9 mouse cellular contexts compared by ENCODE assay signal in genomic region chr11:107506260-107506659, GRCm38 (mm10). TPM values are rescaled to one million over a fixed set of nuclear protein-coding genes. Genes with fewer than 3 reads are reported as not detected.
A peak's percentile ranks its signal among the peaks of the same experiment; 100 is the strongest.
DNase-seq lines count a peak whose midpoint lies in the region; ATAC-seq and TF ChIP-seq lines count a peak whose summit lies in the region.
"Had no signal": no experiment of that assay in that cellular context is flagged by ENCODE, and none has a peak within 500 bp of the region (broad histone marks: within the 10 kb centered on the region; RNA-seq: fewer than 3 reads in every experiment).

No protein-coding gene starts in this region.

- peak; percentile 23 for DNase-seq in hindbrain, postnatal 0 days (ENCODE audit: low spot score)
- peak; percentile 25 for DNase-seq in brain, embryonic 14.5 days (ENCODE audit: low read depth)
- no peak for DNase-seq in spleen, adult 12 weeks (ENCODE audit: low spot score)
- DNase-seq in layer of hippocampus, adult 8-10 months (ENCODE audit: low spot score in 2 of 2) = no peak

- no peak overlapping the region for H3K27ac ChIP-seq in hindbrain, postnatal 0 days
- no peak overlapping the region for H3K27ac ChIP-seq in hindbrain, embryonic 16.5 days (ENCODE audit: low read depth, low read length)
- H3K27ac ChIP-seq in ES-Bruce4 (ENCODE audit: insufficient read depth, low read length) = no peak overlapping the region
- no peak overlapping the region for H3K27ac ChIP-seq in hindbrain, embryonic 12.5 days
- H3K27ac ChIP-seq: embryonic facial prominence, embryonic 13.5 days had no signal

- 63% methylated on average over 1 of the region's 1 CpGs for WGBS in hindbrain, postnatal 0 days
- WGBS in hindbrain, embryonic 16.5 days = 63% methylated on average over 1 of the region's 1 CpGs
- 71% methylated on average over 1 of the region's 1 CpGs for WGBS in hindbrain, embryonic 12.5 days

- H3K4me3 ChIP-seq in hindbrain, postnatal 0 days (ENCODE audit: low read length) = no peak overlapping the region
- H3K4me3 ChIP-seq in hindbrain, embryonic 16.5 days (ENCODE audit: low read length) = no peak overlapping the region
- H3K4me3 ChIP-seq in ES-Bruce4 (ENCODE audit: low read depth, low read length) = no peak overlapping the region
- no peak overlapping the region for H3K4me3 ChIP-seq in hindbrain, embryonic 12.5 days
- H3K4me3 ChIP-seq: embryonic facial prominence, embryonic 13.5 days had no signal

- H3K9me3 ChIP-seq in hindbrain, postnatal 0 days (ENCODE audit: low read length) = no peaks in the 10 kb centered on the region
- no peaks in the 10 kb centered on the region for H3K9me3 ChIP-seq in hindbrain, embryonic 16.5 days (ENCODE audit: control insufficient read depth, low read length)
- no peaks in the 10 kb centered on the region for H3K9me3 ChIP-seq in ES-Bruce4 (replicated peaks; ENCODE audit: control insufficient read depth, insufficient read depth, low read length, poor library complexity, severe bottlenecking)
- H3K9me3 ChIP-seq in hindbrain, embryonic 12.5 days (replicated peaks) = no peaks in the 10 kb centered on the region
- H3K9me3 ChIP-seq: embryonic facial prominence, embryonic 13.5 days had no signal

- H3K36me3 ChIP-seq in hindbrain, postnatal 0 days (ENCODE audit: insufficient read depth, low read length) = no peaks in the 10 kb centered on the region
- H3K36me3 ChIP-seq in hindbrain, embryonic 16.5 days (ENCODE audit: control insufficient read depth, insufficient read depth, low read length) = no peaks in the 10 kb centered on the region
- no peaks in the 10 kb centered on the region for H3K36me3 ChIP-seq in ES-Bruce4 (ENCODE audit: control insufficient read depth, insufficient read depth, low read length, poor library complexity, severe bottlenecking)
- H3K36me3 ChIP-seq in hindbrain, embryonic 12.5 days = 0 out of 2 replicates have a peak, but pooled peaks cover 3% of the 10 kb centered on the region

- H3K9ac ChIP-seq in hindbrain, postnatal 0 days (replicated peaks; ENCODE audit: low read length) = no peak overlapping the region
- no peak overlapping the region for H3K9ac ChIP-seq in hindbrain, embryonic 16.5 days (ENCODE audit: low read depth, low read length)
- no peak overlapping the region for H3K9ac ChIP-seq in ES-Bruce4 (ENCODE audit: low read depth, poor library complexity, severe bottlenecking)
- no peak overlapping the region for H3K9ac ChIP-seq in hindbrain, embryonic 12.5 days
- H3K9ac ChIP-seq: embryonic facial prominence, embryonic 13.5 days had no signal

- H3K4me2 ChIP-seq in hindbrain, postnatal 0 days (ENCODE audit: low read depth, low read length) = no peak overlapping the region
- H3K4me2 ChIP-seq in hindbrain, embryonic 16.5 days (ENCODE audit: low read length) = no peak overlapping the region
- H3K4me2 ChIP-seq in hindbrain, embryonic 12.5 days (replicated peaks) = no peak overlapping the region
- H3K4me2 ChIP-seq: embryonic facial prominence, embryonic 13.5 days had no signal

- no peaks in the 10 kb centered on the region for H3K4me1 ChIP-seq in hindbrain, postnatal 0 days (ENCODE audit: insufficient read depth, low read length)
- peaks cover 2% of the 10 kb centered on the region; the same call in 1 of the 2 replicates for H3K4me1 ChIP-seq in hindbrain, embryonic 16.5 days (ENCODE audit: control insufficient read depth, insufficient read depth, low read depth, low read length)
- no peaks in the 10 kb centered on the region for H3K4me1 ChIP-seq in ES-Bruce4 (ENCODE audit: control insufficient read depth, insufficient read depth, low read length)
- peaks cover 16% of the 10 kb centered on the region for H3K4me1 ChIP-seq in hindbrain, embryonic 12.5 days

- no peaks in the 10 kb centered on the region for H3K27me3 ChIP-seq in hindbrain, postnatal 0 days (ENCODE audit: insufficient read depth, low read length)
- no peaks in the 10 kb centered on the region for H3K27me3 ChIP-seq in hindbrain, embryonic 16.5 days (replicated peaks; ENCODE audit: control insufficient read depth, insufficient read depth, low read length)
- no peaks in the 10 kb centered on the region for H3K27me3 ChIP-seq in ES-Bruce4 (ENCODE audit: control insufficient read depth, insufficient read depth, low read length, poor library complexity, severe bottlenecking)
- peaks cover 8% of the 10 kb centered on the region; the same call in 1 of the 2 replicates for H3K27me3 ChIP-seq in hindbrain, embryonic 12.5 days

- TF ChIP-seq CTCF in hindbrain, postnatal 0 days (IDR thresholded peaks at IDR 0.05; ENCODE audit: low read depth) = peak; percentile 60
- TF ChIP-seq CTCF in ES-Bruce4 (IDR thresholded peaks at IDR 0.05; ENCODE audit: low read depth, low read length) = peak; percentile 51
- TF ChIP-seq CTCF in brain, embryonic 14.5 days (IDR thresholded peaks at IDR 0.05; ENCODE audit: borderline replicate concordance, extremely low read depth, insufficient read depth, insufficient read length) = peak; percentile 50; the same call in 1 of the 2 replicates

- ATAC-seq in hindbrain, postnatal 0 days = no peak
- no peak for ATAC-seq in hindbrain, embryonic 16.5 days
- ATAC-seq in megakaryocyte progenitor cell, adult 5-6 weeks (replicated peaks; ENCODE audit: poor library complexity) = peak; percentile 73
- ATAC-seq in hindbrain, embryonic 12.5 days (ENCODE audit: low FRiP score) = no peak

- no peak for TF ChIP-seq EP300 in ES-Bruce4 (IDR thresholded peaks at IDR 0.05; ENCODE audit: insufficient read depth, low read depth, low read length)

- TF ChIP-seq POLR2A in ES-Bruce4 (IDR thresholded peaks at IDR 0.05; ENCODE audit: insufficient read depth, low read length) = peak; percentile 11
- no peak for TF ChIP-seq POLR2A in brain, embryonic 14.5 days (IDR thresholded peaks at IDR 0.05; ENCODE audit: borderline replicate concordance, extremely low read depth, insufficient read depth, insufficient read length, poor library complexity, severe bottlenecking)

RNA-seq across cellular contexts. Expression of gene Psmd12, which starts 27.0 kb away (rescaled TPM):
- total RNA-seq in hindbrain, postnatal 0 days (2014; rRNA removed) = 26.9 and 27.2 TPM in 2 replicates
- polyA plus RNA-seq in hindbrain, postnatal 0 days (2015; fragmentation: Nextera tagmentation; extraction: Ambion mirVana) = 149 and 153 TPM in 2 replicates
- 149 and 157 TPM in 2 replicates for polyA plus RNA-seq in hindbrain, embryonic 16.5 days (2015; fragmentation: Nextera tagmentation; extraction: Ambion mirVana)
- 155 and 167 TPM in 2 replicates for polyA plus RNA-seq in ES-Bruce4 (2011; ENCODE audit: insufficient read depth, insufficient read length, low read depth, missing spikeins)
- 57.9 and 63.5 TPM in 2 replicates for polyA plus RNA-seq in brain, embryonic 14.5 days (2012; rRNA removed)
- total RNA-seq in megakaryocyte progenitor cell, adult 5-6 weeks (2015) = 84.3 and 95.9 TPM in 2 replicates
- total RNA-seq in megakaryocyte progenitor cell, adult 5-6 weeks (2017) = 133 and 162 TPM in 2 replicates
- 10 to 100 TPM; 64.0 to 75.5 (median 73.6) TPM for total RNA-seq in layer of hippocampus, adult 8-10 months (2022)
- polyA plus RNA-seq in hindbrain, embryonic 12.5 days (2016; fragmentation: Nextera tagmentation; extraction: Ambion mirVana) = 172 and 177 TPM in 2 replicates

RNA-seq across cellular contexts. Expression of gene Pitpnc1, which starts 35.8 kb away (rescaled TPM):
- total RNA-seq in hindbrain, postnatal 0 days (2014; rRNA removed) = 41.0 and 42.2 TPM in 2 replicates
- 43.6 and 44.8 TPM in 2 replicates for polyA plus RNA-seq in hindbrain, postnatal 0 days (2015; fragmentation: Nextera tagmentation; extraction: Ambion mirVana)
- 41.5 and 43.0 TPM in 2 replicates for polyA plus RNA-seq in hindbrain, embryonic 16.5 days (2015; fragmentation: Nextera tagmentation; extraction: Ambion mirVana)
- polyA plus RNA-seq in ES-Bruce4 (2011; ENCODE audit: insufficient read depth, insufficient read length, low read depth, missing spikeins) = 25.4 and 27.1 TPM in 2 replicates
- 23.9 and 30.2 TPM in 2 replicates for polyA plus RNA-seq in brain, embryonic 14.5 days (2012; rRNA removed)
- 26.3 and 33.4 TPM in 2 replicates for total RNA-seq in megakaryocyte progenitor cell, adult 5-6 weeks (2015)
- total RNA-seq in megakaryocyte progenitor cell, adult 5-6 weeks (2017) = 10.0 and 20.8 TPM in 2 replicates
- 10 to 100 TPM; 47.1 to 53.0 (median 51.0) TPM for total RNA-seq in layer of hippocampus, adult 8-10 months (2022)
- 36.5 and 37.1 TPM in 2 replicates for polyA plus RNA-seq in hindbrain, embryonic 12.5 days (2016; fragmentation: Nextera tagmentation; extraction: Ambion mirVana)

RNA-seq across cellular contexts. Expression of gene Helz, which starts 41.5 kb away (rescaled TPM):
- 12.8 and 18.3 TPM in 2 replicates for total RNA-seq in hindbrain, postnatal 0 days (2014; rRNA removed)
- polyA plus RNA-seq in hindbrain, postnatal 0 days (2015; fragmentation: Nextera tagmentation; extraction: Ambion mirVana) = 8.4 and 9.3 TPM in 2 replicates
- polyA plus RNA-seq in hindbrain, embryonic 16.5 days (2015; fragmentation: Nextera tagmentation; extraction: Ambion mirVana) = 14.2 and 16.8 TPM in 2 replicates
- 75.1 and 75.2 TPM in 2 replicates for polyA plus RNA-seq in ES-Bruce4 (2011; ENCODE audit: insufficient read depth, insufficient read length, low read depth, missing spikeins)
- 12.7 and 16.4 TPM in 2 replicates for polyA plus RNA-seq in brain, embryonic 14.5 days (2012; rRNA removed)
- 25.4 and 27.1 TPM in 2 replicates for total RNA-seq in megakaryocyte progenitor cell, adult 5-6 weeks (2015)
- 17.6 and 27.3 TPM in 2 replicates for total RNA-seq in megakaryocyte progenitor cell, adult 5-6 weeks (2017)
- total RNA-seq in layer of hippocampus, adult 8-10 months (2022) = 10 to 100 TPM; 37.2 to 47.1 (median 43.4) TPM
- polyA plus RNA-seq in hindbrain, embryonic 12.5 days (2016; fragmentation: Nextera tagmentation; extraction: Ambion mirVana) = 21.4 and 22.6 TPM in 2 replicates

Comparison
In these comparisons a context has a peak if more than half of its experiments do, and no peak if none do; other contexts are left out.
1. DNase-seq: peak in hindbrain, postnatal 0 days (single experiment) and brain, embryonic 14.5 days (single experiment); none in spleen, adult 12 weeks (single experiment) and layer of hippocampus, adult 8-10 months (0 of 2).
2. Peak in every context shown above with its lines, with median percentiles within 50 percentile points of each other: CTCF ChIP-seq.